Mouse (Mus musculus) retina, embryonic 14.5 days (tissue): ENCODE measurements at regions not wholly inside any gene's neighbourhood (a gene's known extent, or its start where the extent isn't known, plus 50 kb on each side); places are given as distances from the start of the nearest gene placed in this dataset.
A peak's percentile ranks its signal among the peaks of the same experiment; 100 is the strongest.

Experiments used
- DNase-seq: peaks from one replicate; pipeline ENCODE4 v3.0.0-alpha.2; 2015; ENCODE audit warnings: low spot score

- no peak for DNase-seq
Measured at GRCm38 (mm10) chr13:90738513-90738912, 166.6 kb downstream of the Atp6ap1l start.

- no peak for DNase-seq
Measured at GRCm38 (mm10) chr13:90733265-90733664, 171.9 kb downstream of the Atp6ap1l start.

GRCm38 (mm10) chr13:90729078-90729477 is 176.1 kb downstream of the Atp6ap1l start:
- peak; percentile 24 for DNase-seq

DNA sequence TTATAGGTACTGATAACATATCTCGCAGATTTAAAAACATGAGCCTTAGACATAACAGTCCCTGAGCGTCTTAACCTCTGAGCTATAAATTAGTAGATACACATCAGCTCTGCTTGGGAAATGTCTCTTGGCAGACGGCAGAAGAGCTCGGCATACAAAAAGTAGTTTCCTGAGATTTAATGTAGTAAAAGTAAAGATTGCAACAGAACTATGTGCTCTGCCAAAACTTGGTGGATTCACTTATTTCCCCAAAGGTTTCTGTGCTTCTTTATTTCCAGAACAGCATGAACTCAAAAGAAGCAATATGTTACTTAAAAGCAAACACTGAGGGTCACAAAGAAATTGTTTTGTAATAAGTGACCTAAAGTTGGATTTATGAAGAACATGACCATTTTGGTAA is 177.3 kb downstream of the Atp6ap1l start:
- no peak for DNase-seq

- DNase-seq = no peak
Measured at GRCm38 (mm10) chr13:90725053-90725827, 179.9 kb downstream of the Atp6ap1l start.

DNA sequence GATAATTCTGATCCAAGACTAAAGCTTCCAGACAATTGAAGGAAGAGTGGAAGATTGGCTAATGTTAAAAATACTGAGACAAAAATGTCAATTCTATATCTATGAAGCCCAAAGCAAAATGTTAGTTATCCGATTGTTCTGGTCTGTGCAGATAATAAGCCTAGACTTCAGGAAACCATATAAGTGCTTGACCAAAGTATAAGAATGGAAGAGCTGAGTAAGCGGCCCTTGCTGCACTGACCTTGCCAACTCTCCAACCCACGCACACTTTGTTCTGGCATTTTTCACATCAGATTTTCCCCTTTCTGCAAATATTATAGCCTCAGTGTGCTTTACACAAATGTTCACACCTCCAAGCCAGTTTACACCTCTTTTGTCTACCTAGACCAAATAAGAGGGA is 180.6 kb downstream of the Atp6ap1l start:
- DNase-seq = no peak

- no peak for DNase-seq
Measured at GRCm38 (mm10) chr13:90723533-90723898, 181.6 kb downstream of the Atp6ap1l start.

GRCm38 (mm10) chr13:90722599-90723532 is 182.3 kb downstream of the Atp6ap1l start:
- no peak for DNase-seq

GRCm38 (mm10) chr13:90684324-90684723 is 220.8 kb downstream of the Atp6ap1l start:
- DNase-seq = no peak

GRCm38 (mm10) chr13:90679162-90680010 is 225.8 kb downstream of the Atp6ap1l start:
- no peak for DNase-seq

DNA sequence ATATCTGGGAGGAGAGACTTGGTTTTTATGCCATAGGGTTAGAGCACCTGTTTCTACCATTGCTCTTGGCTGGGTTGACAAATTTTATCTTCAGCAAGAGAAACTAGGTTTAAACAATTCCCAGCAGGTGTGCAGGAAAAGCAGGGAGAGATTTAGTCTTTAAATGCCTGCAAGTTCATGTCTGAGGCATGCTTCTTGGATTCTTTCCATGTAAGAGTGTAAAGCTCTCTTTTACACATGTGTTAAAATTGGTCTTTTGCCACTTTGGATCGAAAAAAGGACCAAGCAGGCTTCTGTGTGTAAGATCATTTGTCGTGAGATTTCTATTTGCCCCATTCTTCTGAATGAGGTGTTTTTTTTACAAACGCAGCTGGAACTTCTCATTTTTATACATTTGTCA is 231.3 kb downstream of the Atp6ap1l start:
- DNase-seq = no peak

DNA sequence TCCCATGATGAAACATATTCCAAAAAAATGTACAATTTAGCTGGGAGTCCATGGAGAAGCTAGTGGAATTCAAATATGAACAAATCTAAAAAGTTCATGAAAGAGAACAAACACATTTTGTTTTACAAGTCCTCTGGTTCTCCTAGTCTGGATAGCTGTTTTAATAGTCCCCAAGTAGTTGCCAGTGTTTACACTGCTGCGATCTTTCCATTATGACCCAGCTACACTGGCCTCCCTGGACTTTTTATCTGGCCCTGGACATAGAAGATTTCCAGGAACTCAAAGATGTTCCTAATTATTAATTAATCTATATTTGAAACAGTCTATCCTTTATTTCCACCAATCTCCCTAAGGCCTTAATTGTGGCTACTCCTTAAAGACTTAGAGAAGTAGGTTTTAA is 232.1 kb downstream of the Atp6ap1l start:
- no peak for DNase-seq

DNA sequence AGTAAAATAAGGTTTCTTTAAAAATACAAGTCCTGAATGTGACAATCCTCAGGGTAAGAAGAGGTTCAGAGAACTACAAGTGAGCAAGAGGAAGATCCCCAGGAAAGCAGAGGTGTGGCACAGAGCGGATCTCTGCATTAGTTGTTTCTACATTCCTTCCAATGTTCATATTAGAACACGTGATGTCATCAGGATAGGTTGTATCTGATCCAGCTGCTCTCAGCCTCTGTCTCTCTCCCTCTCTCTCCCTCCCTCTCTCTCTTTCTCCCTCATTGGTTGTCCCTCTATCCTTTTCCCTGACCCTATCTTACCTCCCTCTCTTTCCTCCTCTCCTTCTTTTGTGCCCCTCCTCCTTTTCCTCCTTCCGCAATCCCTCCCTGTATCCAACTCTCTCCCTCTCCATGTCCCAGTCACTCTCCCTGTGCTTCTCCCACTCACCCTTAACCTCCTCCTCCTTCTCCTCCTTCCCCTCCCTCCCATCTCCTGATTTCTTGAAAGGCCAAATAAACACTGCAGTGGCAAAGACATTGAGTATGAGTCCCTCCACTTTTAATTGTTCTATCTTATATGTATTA is 243.5 kb downstream of the Atp6ap1l start:
- peak; percentile 13 for DNase-seq

GRCm38 (mm10) chr13:90660950-90661349 is 244.2 kb downstream of the Atp6ap1l start:
- peak; percentile 72 for DNase-seq

DNA sequence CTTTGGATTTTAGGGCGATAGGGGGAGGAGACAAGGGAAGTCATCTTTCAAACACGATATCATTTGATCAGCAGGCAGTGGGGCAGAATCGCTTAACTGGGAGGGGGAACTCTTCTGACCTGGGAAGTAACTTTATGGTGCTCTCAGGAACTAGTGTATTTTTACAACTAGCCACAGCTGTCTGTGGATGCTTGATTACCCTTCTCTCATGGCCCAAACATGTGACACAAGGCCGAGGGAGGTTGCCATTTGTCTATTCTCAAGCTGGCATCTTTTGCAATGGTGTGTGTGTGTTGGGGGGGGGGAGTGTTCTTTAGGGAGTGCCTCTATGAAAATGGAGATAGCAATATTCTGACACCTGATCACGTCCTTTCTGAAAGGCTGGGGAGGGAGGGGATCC is 246.1 kb downstream of the Atp6ap1l start:
- DNase-seq = no peak

GRCm38 (mm10) chr13:90646356-90646755 is 258.8 kb downstream of the Atp6ap1l start:
- DNase-seq = no peak

DNA sequence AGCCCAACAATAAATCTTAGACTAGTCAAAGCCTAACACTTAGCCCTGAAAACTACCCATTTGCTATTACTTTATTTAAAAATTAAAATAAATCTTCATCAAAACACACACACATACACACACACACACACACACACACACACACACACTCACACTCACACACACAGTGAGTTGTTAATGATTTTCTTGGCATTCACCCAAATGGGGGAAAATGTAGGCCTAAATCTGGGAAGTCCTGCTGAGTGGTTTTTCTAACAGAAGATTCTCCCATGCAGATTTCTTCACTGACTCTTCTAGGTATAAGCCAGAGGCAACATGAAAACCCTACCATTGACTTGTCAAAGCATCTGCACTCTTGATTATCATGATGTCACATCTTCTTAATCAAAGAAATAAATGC is 260.9 kb downstream of the Atp6ap1l start:
- DNase-seq = no peak

GRCm38 (mm10) chr13:90643575-90644215 is 261.5 kb downstream of the Atp6ap1l start:
- no peak for DNase-seq

GRCm38 (mm10) chr13:90643109-90643508 is 262.0 kb downstream of the Atp6ap1l start:
- DNase-seq = peak; percentile 58

DNA sequence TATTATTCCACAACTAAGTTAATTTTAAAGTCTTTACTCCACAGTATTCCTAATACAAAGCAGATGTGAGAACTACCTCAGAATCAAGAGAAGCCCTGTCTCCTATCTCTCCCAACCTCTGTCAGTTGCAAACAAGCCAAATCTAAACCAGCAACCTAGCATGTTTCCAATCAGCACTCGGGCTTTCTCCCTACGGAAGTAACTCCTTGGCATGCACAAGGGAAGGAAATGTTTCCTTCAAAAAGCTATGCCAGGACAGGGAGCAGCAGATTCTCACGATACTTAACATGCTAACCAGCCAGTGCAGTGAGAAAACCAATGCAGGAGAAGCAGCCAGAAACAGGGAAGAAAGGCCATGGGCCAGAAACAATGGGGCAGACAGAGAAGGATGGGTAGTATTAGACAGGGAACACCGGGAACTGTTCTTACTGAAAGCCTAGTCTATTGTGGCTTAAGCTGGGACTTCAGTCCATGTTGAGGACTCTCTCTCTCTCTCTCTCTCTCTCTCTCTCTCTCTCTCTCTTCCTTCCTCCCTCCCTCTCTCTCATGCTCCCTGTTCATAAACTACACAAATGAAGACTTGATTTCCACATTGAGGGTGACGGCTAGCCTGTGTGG is 262.8 kb downstream of the Atp6ap1l start:
- DNase-seq = no peak
